Mouse (Mus musculus): Measurements from ENCODE around the gene Polr1e. TPM values are rescaled to one million over a fixed set of nuclear protein-coding genes. Genes with fewer than 3 reads are reported as not detected.
A peak's percentile ranks its signal among the peaks of the same experiment; 100 is the strongest.
"Not testable (repeated sequence)": the region's sequence is repeated elsewhere in the genome, so short reads cannot be mapped to it uniquely, and the experiment has no call there.

Gene Polr1e
- polyA plus RNA-seq, 1 experiment from 2014 or later: 47.8 TPM

DNA sequence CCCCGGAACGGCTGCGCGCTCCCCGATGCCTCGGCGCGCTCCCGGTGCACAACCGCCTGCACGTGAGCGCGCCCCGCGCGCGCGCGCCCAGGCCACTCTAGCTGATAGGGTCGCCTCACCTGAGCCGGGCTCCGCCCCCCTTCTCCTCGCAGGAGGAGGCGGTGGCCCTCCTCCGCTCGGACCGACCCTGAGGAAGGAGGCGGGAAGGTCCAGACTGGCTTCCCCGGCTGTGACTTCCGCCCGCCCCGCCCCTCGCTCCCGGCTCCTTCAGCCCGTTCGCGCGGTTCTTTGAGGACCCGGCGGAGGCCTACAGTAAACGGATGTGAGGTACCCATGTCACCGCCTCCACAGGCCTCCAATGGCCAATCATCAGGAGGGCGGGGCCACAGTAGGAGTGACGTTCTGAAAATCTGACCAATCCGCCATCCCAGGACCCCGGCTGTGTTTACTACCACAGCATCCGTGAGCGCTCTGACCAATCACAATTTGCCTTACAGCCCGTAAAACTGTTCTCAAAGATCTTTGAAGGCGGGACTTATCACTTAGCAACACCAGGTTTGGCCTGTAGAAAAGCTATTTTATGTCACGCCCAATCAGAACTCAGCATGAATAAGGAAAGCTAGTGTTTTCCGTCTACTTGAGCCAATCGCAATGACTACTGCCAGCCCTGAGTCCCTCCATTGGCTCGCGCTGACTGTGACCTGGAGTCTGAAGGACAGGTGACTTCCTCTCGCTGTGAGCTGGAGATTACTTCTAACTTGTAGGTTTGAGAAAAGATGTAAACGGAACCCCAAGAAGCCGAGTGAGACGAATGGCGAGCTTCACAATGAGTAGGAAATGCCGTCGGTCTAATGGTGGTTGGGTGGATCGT lies 6.0 kb upstream of the Polr1e start, which contains the start of gene Zbtb5:
Gene Zbtb5, minus strand, starts transcription at position 308 of the 871 bp plus-strand sequence.
- WGBS: under 1% methylated on average over 63 of the region's 63 CpGs
- Histone ChIP-seq H3K36me3 (no peaks in the 10 kb centered on the region), H3K4me3 (peak within 1 kb of the TSS; percentile 79), H3K9me3 (no peaks in the 10 kb centered on the region), H3K4me1 (peaks cover 26% of the 10 kb centered on the region), H3K27ac (peak within 1 kb of the TSS; percentile 94), H3K27me3 (ENCODE audit: insufficient read depth, poor library complexity, severe bottlenecking) (no peaks in the 10 kb centered on the region)
- peak; percentile 100 for DNase-seq (ENCODE audit: low spot score)

DNA sequence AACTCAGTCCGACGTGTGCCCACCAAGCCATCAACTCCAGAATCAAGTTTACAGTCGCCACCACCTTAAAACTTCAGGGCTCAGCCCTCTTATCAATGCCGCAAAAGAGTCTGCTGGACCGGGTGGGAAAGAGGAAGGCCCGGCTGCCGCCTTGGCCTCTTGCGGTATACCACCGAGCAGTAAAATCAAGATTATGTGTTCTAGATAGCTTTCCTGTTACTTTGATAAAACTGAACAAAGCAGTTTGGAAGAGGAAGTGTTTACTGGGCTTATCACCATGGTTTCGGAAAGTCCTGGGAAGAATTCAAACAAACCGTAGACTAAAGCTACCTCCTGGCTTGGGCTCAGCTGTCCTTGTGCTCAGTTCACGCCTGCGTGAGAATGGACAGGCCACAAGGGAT lies 5.4 kb upstream of the Polr1e start:
- peaks cover 28% of the 10 kb centered on the region for H3K4me1 ChIP-seq
- no peak for DNase-seq (ENCODE audit: low spot score)
- H3K4me3 ChIP-seq: peak overlapping the region; percentile 79
- WGBS: 2% methylated on average over 13 of the region's 13 CpGs
- H3K9me3 ChIP-seq: no peaks in the 10 kb centered on the region
- peak overlapping the region; percentile 94 for H3K27ac ChIP-seq
- H3K27me3 ChIP-seq (ENCODE audit: insufficient read depth, poor library complexity, severe bottlenecking): no peaks in the 10 kb centered on the region
- no peaks in the 10 kb centered on the region for H3K36me3 ChIP-seq

DNA sequence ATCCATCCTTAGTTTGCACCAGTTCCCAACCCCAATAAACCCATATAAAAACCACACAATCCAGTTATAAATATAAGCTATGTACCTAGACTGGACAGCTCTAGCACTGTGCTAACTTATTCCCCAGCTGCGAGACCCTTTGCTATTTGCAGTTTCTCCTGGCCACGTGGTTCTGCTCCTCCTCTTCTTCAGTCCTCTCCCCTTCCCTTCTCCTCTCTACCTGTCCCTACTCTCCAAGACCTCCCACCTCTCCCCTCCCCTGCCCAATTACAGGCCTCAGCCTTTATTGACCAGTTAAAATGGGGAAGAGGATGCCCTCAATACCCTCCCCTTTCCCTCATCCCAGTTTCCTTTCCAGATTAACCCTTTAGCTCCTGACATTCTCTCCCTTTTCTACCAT lies 4.8 kb upstream of the Polr1e start:
- peak overlapping the region; percentile 79 for H3K4me3 ChIP-seq
- H3K9me3 ChIP-seq: no peaks in the 10 kb centered on the region
- peaks cover 29% of the 10 kb centered on the region for H3K4me1 ChIP-seq
- WGBS: 1% methylated on average over 2 of the region's 2 CpGs
- no peak for DNase-seq (ENCODE audit: low spot score)
- peak overlapping the region; percentile 94; the same call in 1 of the 2 replicates for H3K27ac ChIP-seq
- H3K36me3 ChIP-seq: no peaks in the 10 kb centered on the region
- H3K27me3 ChIP-seq (ENCODE audit: insufficient read depth, poor library complexity, severe bottlenecking): no peaks in the 10 kb centered on the region

- Histone ChIP-seq H3K27me3 (ENCODE audit: insufficient read depth, poor library complexity, severe bottlenecking) (no peaks in the 10 kb centered on the region), H3K4me3 (no peak overlapping the region), H3K9me3 (no peaks in the 10 kb centered on the region), H3K27ac (no peak overlapping the region), H3K4me1 (peaks cover 36% of the 10 kb centered on the region), H3K36me3 (no peaks in the 10 kb centered on the region)
- WGBS: 17% methylated on average over 3 of the region's 3 CpGs
- no peak for DNase-seq (ENCODE audit: low spot score)
These were observed 2.8 kb upstream of the Polr1e start for GRCm38 (mm10) chr4:45015615-45016014.

DNA sequence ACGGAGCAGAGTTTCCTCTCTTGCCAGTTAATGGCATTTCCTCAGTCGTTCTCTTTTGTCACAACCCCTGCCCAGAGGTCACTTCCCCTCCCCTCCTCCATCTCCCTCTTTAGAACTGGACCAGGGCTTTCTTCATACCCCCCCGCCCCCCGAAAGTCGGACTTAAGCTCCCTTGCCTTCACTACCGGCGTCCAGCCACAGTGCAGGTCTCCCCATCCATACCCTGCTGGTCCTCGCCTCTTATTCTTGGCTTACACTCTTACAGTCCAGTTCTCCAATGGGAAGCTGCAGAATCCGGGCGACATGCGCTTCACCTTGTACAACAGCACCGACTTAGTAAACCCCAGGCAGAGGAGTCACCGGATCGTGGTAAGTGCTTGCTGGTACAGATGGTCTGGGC lies 626 bp downstream of the Polr1e start:
- peaks cover 13% of the 10 kb centered on the region for H3K36me3 ChIP-seq
- H3K27me3 ChIP-seq (ENCODE audit: insufficient read depth, poor library complexity, severe bottlenecking): no peaks in the 10 kb centered on the region
- peak overlapping the region; percentile 81 for H3K27ac ChIP-seq
- no peaks in the 10 kb centered on the region for H3K9me3 ChIP-seq
- no peak for DNase-seq (ENCODE audit: low spot score)
- peaks cover 22% of the 10 kb centered on the region for H3K4me1 ChIP-seq
- peak overlapping the region; percentile 82 for H3K4me3 ChIP-seq
- 2% methylated on average over 14 of the region's 14 CpGs for WGBS

DNA sequence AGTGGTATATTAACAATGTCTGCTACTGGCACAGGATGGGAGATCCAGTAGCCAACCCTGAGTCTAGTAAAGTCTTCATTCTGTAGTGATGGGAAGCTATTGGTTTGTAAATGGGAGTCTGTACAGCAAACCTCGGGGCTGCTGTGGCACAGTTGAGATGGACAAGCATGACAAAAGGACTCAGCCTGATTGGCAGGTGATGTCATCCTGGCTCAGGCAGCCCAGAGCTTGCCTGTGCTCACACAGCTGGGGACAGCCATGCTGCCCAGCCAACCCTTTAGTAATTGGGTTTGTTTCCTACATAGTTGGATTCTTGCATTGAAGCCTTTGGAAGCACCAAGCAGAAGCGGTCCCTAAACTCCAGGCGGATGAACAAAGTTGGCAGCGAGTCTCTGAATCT lies 8.1 kb downstream of the Polr1e start:
- Histone ChIP-seq H3K4me3 (no peak overlapping the region), H3K36me3 (peaks cover 78% of the 10 kb centered on the region), H3K9me3 (no peaks in the 10 kb centered on the region), H3K27me3 (ENCODE audit: insufficient read depth, poor library complexity, severe bottlenecking) (no peaks in the 10 kb centered on the region), H3K27ac (no peak overlapping the region), H3K4me1 (no peaks in the 10 kb centered on the region)
- no peak for DNase-seq (ENCODE audit: low spot score)
- 88% methylated on average over 4 of the region's 4 CpGs for WGBS

- H3K36me3 ChIP-seq: peaks cover 90% of the 10 kb centered on the region
- H3K4me3 ChIP-seq: no peak overlapping the region
- H3K4me1 ChIP-seq: peaks cover 16% of the 10 kb centered on the region; the same call in 1 of the 2 replicates
- no peaks in the 10 kb centered on the region for H3K9me3 ChIP-seq
- no peak for DNase-seq (ENCODE audit: low spot score)
- WGBS: 82% methylated on average over 9 of the region's 9 CpGs
- no peaks in the 10 kb centered on the region for H3K27me3 ChIP-seq (ENCODE audit: insufficient read depth, poor library complexity, severe bottlenecking)
- no peak overlapping the region for H3K27ac ChIP-seq
These were observed 14.2 kb downstream of the Polr1e start for GRCm38 (mm10) chr4:45032586-45032985.

DNA sequence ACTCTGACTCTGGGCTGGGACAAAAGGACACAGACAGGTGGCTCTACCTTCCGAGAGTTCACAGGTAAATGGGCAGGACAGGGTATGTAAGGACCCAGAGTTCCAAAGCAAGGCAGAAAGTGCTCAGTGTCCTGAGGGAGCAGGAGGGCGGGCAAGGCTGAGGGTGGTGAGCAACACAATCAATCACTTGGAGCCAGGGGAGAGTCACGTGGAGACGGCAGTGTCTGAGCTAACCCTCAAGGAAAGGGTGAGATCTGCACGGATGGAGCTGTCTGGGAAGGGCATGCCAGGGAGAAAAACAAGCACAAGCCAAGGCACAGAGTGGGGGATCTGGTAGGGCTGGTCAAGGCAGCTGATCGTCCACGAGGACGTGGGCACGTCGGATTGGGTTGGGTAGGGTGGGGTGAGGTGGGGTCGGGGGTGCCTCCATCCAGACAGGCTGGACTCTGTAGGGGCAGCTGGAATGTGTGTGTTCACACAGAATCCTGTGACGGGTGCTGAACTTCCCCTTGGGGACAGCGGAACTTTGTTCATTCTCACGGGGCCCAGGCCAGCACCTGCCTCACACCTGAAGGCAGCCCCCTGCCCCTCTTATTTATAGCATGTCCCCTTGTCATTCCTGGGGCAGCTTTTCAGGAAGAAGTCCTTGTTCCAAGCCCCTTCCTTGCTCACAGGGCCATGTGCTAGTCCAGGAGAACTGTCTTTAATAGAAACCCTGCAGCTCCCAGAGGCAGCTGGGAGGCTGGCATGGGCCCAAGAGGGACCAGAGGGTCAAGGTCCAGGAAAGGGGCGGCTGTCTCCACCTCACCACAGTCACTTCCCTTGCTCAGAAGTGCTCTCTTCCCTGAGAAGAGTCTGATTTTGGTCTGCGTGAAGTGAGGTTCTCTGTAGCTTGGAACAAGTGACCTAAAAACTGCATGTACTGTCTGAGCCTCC lies 16.6 kb downstream of the Polr1e start:
- peaks cover 17% of the 10 kb centered on the region; the same call in 1 of the 2 replicates for H3K4me1 ChIP-seq
- H3K4me3 ChIP-seq: no peak overlapping the region
- no peaks in the 10 kb centered on the region for H3K27me3 ChIP-seq (ENCODE audit: insufficient read depth, poor library complexity, severe bottlenecking)
- no peak overlapping the region for H3K27ac ChIP-seq
- H3K36me3 ChIP-seq: peaks cover 68% of the 10 kb centered on the region
- no peaks in the 10 kb centered on the region for H3K9me3 ChIP-seq
- WGBS: 77% methylated on average over 16 of the region's 16 CpGs
- no peak for DNase-seq (ENCODE audit: low spot score)

- H3K36me3 ChIP-seq: peaks cover 67% of the 10 kb centered on the region
These were observed 17.7 kb downstream of the Polr1e start for GRCm38 (mm10) chr4:45036048-45036447.

GRCm38 (mm10) chr4:45036571-45036970 lies 18.2 kb downstream of the Polr1e start:
- DNase-seq (ENCODE audit: low spot score): no peak
- H3K4me3 ChIP-seq: no peak overlapping the region
- WGBS: 83% methylated on average over 5 of the region's 5 CpGs
- H3K27ac ChIP-seq: no peak overlapping the region
- peaks cover 17% of the 10 kb centered on the region; the same call in 1 of the 2 replicates for H3K4me1 ChIP-seq
- H3K36me3 ChIP-seq: peaks cover 67% of the 10 kb centered on the region
- H3K9me3 ChIP-seq: no peaks in the 10 kb centered on the region
- no peaks in the 10 kb centered on the region for H3K27me3 ChIP-seq (ENCODE audit: insufficient read depth, poor library complexity, severe bottlenecking)

More at GRCm38 (mm10) chr4:45036048-45036447, 17.7 kb downstream of the Polr1e start:
- Histone ChIP-seq H3K9me3 (no peaks in the 10 kb centered on the region), H3K27ac (no peak overlapping the region), H3K27me3 (ENCODE audit: insufficient read depth, poor library complexity, severe bottlenecking) (no peaks in the 10 kb centered on the region), H3K4me1 (peaks cover 17% of the 10 kb centered on the region; the same call in 1 of the 2 replicates), H3K4me3 (no peak overlapping the region)
- DNase-seq (ENCODE audit: low spot score): no peak
- WGBS: 84% methylated on average over 10 of the region's 10 CpGs

DNA sequence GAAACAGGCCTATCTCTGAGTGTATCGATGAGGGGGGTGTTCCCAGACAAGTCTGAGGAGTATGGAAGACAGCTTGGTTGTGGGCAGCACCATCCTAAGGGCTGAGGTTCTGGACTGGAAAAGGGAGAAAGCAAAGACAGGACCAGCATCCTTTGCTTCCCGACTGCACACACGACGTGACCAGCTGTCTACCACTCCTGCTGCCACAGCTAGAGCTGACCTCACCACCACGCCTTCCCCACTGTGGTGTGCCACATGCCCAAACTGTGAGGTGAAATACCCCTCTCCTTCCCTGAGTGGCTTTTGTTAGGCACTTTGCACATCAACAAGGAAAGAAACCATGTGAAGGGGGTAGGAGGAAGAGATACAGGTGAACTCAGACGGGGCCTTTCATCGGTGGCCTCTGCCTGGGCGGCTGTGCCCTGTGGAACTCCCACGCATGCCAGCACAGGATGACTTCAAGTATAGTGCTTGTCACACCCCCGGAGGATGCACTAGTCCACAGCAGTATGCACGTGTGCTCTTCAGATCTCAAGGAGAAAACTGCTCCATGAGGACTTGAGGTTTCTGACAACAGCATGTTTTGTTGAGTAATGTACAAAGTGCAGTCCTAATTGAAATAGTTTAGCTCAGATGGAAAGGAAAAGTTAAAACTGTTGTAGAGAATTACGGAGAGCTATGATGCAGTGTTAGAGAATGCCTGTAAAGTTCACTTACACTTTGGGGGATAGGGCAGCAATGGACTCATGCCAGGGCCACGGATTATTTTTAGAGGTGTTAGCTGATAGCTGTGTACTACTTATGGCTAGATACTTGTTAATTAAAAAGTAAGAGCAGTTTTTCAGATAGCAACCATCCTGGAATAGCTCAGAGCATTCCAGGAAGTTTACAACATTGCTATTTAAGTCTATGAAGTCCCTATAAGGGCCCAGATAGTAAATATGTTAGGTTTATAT lies 19.4 kb downstream of the Polr1e start:
- no peak for DNase-seq (ENCODE audit: low spot score)
- Histone ChIP-seq H3K4me3 (no peak overlapping the region), H3K36me3 (peaks cover 62% of the 10 kb centered on the region), H3K27me3 (ENCODE audit: insufficient read depth, poor library complexity, severe bottlenecking) (no peaks in the 10 kb centered on the region), H3K9me3 (no peaks in the 10 kb centered on the region), H3K27ac (peak overlapping the region; percentile 82), H3K4me1 (peaks cover 17% of the 10 kb centered on the region; the same call in 1 of the 2 replicates)
- 63% methylated on average over 13 of the region's 13 CpGs for WGBS

- not testable (repeated sequence) for DNase-seq (ENCODE audit: low spot score); H3K9me3 ChIP-seq; H3K4me3 ChIP-seq; H3K27me3 ChIP-seq (ENCODE audit: insufficient read depth, poor library complexity, severe bottlenecking)
- 45% methylated on average over 8 of the region's 8 CpGs for WGBS
- H3K4me1 ChIP-seq: peaks cover 17% of the 10 kb centered on the region; the same call in 1 of the 2 replicates
- peak overlapping the region; percentile 82; the same call in 1 of the 2 replicates for H3K27ac ChIP-seq
- peaks cover 60% of the 10 kb centered on the region for H3K36me3 ChIP-seq
These were observed 20.5 kb downstream of the Polr1e start for GRCm38 (mm10) chr4:45038879-45039278.

Data from heart, embryonic 10.5 days (tissue).